ENCODE assay signal across 8 mouse cellular contexts in the genomic region with DNA sequence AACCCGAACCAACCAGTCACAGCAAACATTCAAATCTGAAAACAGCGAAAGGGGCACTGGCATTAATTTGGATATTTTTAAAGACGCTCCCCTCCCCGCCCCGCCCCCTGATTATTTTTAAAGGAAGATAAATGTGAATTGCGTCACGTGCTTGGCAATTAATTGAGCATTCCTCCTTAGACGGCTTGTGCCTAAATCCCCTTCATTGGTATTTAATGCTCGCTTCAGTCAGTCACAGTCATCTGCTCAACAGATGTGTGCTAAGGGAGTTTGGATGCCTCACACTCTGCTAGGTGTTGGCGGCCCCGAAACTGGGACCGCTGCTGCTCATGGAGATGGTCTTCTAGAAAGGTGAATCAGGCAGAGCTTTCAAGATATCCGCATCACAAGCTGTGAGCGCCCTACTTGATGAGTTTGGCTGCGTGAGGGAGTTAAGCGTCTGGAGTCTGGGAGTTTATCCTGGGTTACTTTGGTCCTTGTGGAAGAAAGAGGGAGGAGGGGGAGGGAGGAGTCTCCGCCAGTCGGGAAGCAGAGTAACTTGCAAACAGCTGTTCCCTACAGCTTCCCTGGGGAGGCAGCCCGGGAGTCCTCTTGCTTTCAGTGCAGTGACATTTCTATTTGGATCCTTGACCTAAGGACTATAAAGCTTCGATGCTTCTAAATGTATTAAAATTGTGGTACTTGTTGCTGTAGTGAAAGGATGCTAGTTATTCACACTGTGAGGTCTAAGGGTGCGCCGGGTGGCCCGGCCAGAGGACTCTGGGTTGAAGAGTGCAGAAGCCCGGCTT. TPM values are rescaled to one million over a fixed set of nuclear protein-coding genes. Genes with fewer than 3 reads are reported as not detected.
DNase-seq lines count a peak whose midpoint lies in the region; ATAC-seq and TF ChIP-seq lines count a peak whose summit lies in the region.

No protein-coding gene starts in this region.

- H3K36me3 ChIP-seq in kidney, adult 2 months (ENCODE audit: control insufficient read depth, insufficient read depth, low read length): no peaks in the 10 kb centered on the region
- H3K36me3 ChIP-seq in embryonic facial prominence, embryonic 11.5 days (replicated peaks; ENCODE audit: control insufficient read depth, insufficient read depth, low read depth, low read length): no peaks in the 10 kb centered on the region
- H3K36me3 ChIP-seq in liver, embryonic 12.5 days: no peaks in the 10 kb centered on the region

- H3K4me2 ChIP-seq in embryonic facial prominence, embryonic 11.5 days (ENCODE audit: low read depth, low read length): peak overlapping the region; percentile 32
- peak overlapping the region; percentile 61 for H3K4me2 ChIP-seq in liver, embryonic 12.5 days

- no peak for TF ChIP-seq CTCF in kidney, adult 2 months (conservative IDR thresholded peaks at IDR 0.05; ENCODE audit: insufficient read depth, insufficient read length, low read depth, low read length)

- TF ChIP-seq POLR2A in kidney, adult 2 months (IDR thresholded peaks at IDR 0.05; ENCODE audit: low read depth, low read length): no peak

- peak; percentile 80 for DNase-seq in kidney, adult 2 months
- DNase-seq in kidney, adult 9 months: no peak
- DNase-seq in embryonic facial prominence, embryonic 11.5 days (ENCODE audit: low spot score): peak; percentile 76
- DNase-seq in heart, postnatal 4 days: peak; percentile 60
- DNase-seq in spleen, postnatal 4 days (ENCODE audit: low spot score in 2 of 2): no peak
- no peak for DNase-seq in right cerebral cortex, postnatal 14 days
- DNase-seq in adrenal gland, adult (ENCODE audit: inconsistent age in 2 of 2, low spot score in 1 of 2): no peak

- no peaks in the 10 kb centered on the region for H3K27me3 ChIP-seq in kidney, adult 2 months (replicated peaks; ENCODE audit: control insufficient read depth, insufficient read depth, low read length)
- H3K27me3 ChIP-seq in embryonic facial prominence, embryonic 11.5 days (ENCODE audit: control insufficient read depth, insufficient read depth, low read length): no peaks in the 10 kb centered on the region
- peaks cover 25% of the 10 kb centered on the region for H3K27me3 ChIP-seq in liver, embryonic 12.5 days (replicated peaks)

- 40% methylated on average over 24 of the region's 24 CpGs for WGBS in kidney, adult 2 months
- WGBS in embryonic facial prominence, embryonic 11.5 days: 5% methylated on average over 24 of the region's 24 CpGs
- 24% methylated on average over 24 of the region's 24 CpGs for WGBS in liver, embryonic 12.5 days (ENCODE audit: insufficient replicate concordance)

- 0 out of 2 replicates have a peak, but pooled peaks have one; percentile 1 for ATAC-seq in embryonic facial prominence, embryonic 11.5 days (replicated peaks; ENCODE audit: insufficient number of reproducible peaks, low FRiP score, low TSS enrichment, low read depth)
- no peak for ATAC-seq in liver, embryonic 12.5 days

- H3K9ac ChIP-seq in embryonic facial prominence, embryonic 11.5 days (replicated peaks; ENCODE audit: low read length): 0 out of 2 replicates have a peak overlapping the region, but pooled peaks have one; percentile 2
- H3K9ac ChIP-seq in liver, embryonic 12.5 days: peak overlapping the region; percentile 17; the same call in 1 of the 2 replicates

- peak overlapping the region; percentile 27; the same call in 1 of the 2 replicates for H3K27ac ChIP-seq in kidney, adult 2 months (ENCODE audit: insufficient read depth, low read depth, low read length)
- H3K27ac ChIP-seq in embryonic facial prominence, embryonic 11.5 days (replicated peaks; ENCODE audit: low read depth, low read length): no peak overlapping the region; the same call in 1 of the 2 replicates
- no peak overlapping the region; the same call in 1 of the 2 replicates for H3K27ac ChIP-seq in liver, embryonic 12.5 days

- no peak overlapping the region for H3K4me3 ChIP-seq in kidney, adult 2 months (ENCODE audit: insufficient read depth, low read depth, low read length)
- 0 out of 2 replicates have a peak overlapping the region, but pooled peaks have one; percentile 6 for H3K4me3 ChIP-seq in embryonic facial prominence, embryonic 11.5 days (ENCODE audit: low read depth, low read length)
- H3K4me3 ChIP-seq in liver, embryonic 12.5 days: peak overlapping the region; percentile 32

- no peaks in the 10 kb centered on the region for H3K9me3 ChIP-seq in embryonic facial prominence, embryonic 11.5 days (replicated peaks; ENCODE audit: control insufficient read depth, low read length)
- no peaks in the 10 kb centered on the region for H3K9me3 ChIP-seq in liver, embryonic 12.5 days (replicated peaks)

- H3K4me1 ChIP-seq in kidney, adult 2 months (ENCODE audit: control insufficient read depth, insufficient read depth, low read length): peaks cover 51% of the 10 kb centered on the region
- peaks cover 2% of the 10 kb centered on the region for H3K4me1 ChIP-seq in embryonic facial prominence, embryonic 11.5 days (ENCODE audit: control insufficient read depth, insufficient read depth, low read length)
- peaks cover 41% of the 10 kb centered on the region for H3K4me1 ChIP-seq in liver, embryonic 12.5 days

RNA-seq across cellular contexts. Expression of gene Slc48a1, which starts 3.8 kb away (rescaled TPM):
- polyA plus RNA-seq in kidney, adult 2 months (2012; rRNA removed): 182 and 203 TPM in 2 replicates
- 18.9 and 22.8 TPM in 2 replicates for polyA plus RNA-seq in embryonic facial prominence, embryonic 11.5 days (2014; fragmentation: Nextera tagmentation; extraction: Ambion mirVana)
- 10 to 100 TPM; 58.7 to 59.2 TPM for total RNA-seq in heart, postnatal 4 days (2021)
- polyA plus RNA-seq in liver, embryonic 12.5 days (2016; fragmentation: Nextera tagmentation; extraction: Ambion mirVana): 83.8 and 88.7 TPM in 2 replicates

RNA-seq across cellular contexts. Expression of gene Rapgef3, which starts 14.4 kb away (rescaled TPM):
- polyA plus RNA-seq in kidney, adult 2 months (2012; rRNA removed): 136 and 184 TPM in 2 replicates
- 2.2 and 2.4 TPM in 2 replicates for polyA plus RNA-seq in embryonic facial prominence, embryonic 11.5 days (2014; fragmentation: Nextera tagmentation; extraction: Ambion mirVana)
- 10 to 100 TPM; 32.7 to 33.4 TPM for total RNA-seq in heart, postnatal 4 days (2021)
- 3.5 and 3.9 TPM in 2 replicates for polyA plus RNA-seq in liver, embryonic 12.5 days (2016; fragmentation: Nextera tagmentation; extraction: Ambion mirVana)

RNA-seq across cellular contexts. Expression of gene Endou, which starts 51.0 kb away (rescaled TPM):
- polyA plus RNA-seq in kidney, adult 2 months (2012; rRNA removed): 2.4 and 2.9 TPM in 2 replicates
- polyA plus RNA-seq in embryonic facial prominence, embryonic 11.5 days (2014; fragmentation: Nextera tagmentation; extraction: Ambion mirVana): not detected in 2 replicates
- 1 to 10 TPM; 3.5 to 4.6 TPM for total RNA-seq in heart, postnatal 4 days (2021)
- polyA plus RNA-seq in liver, embryonic 12.5 days (2016; fragmentation: Nextera tagmentation; extraction: Ambion mirVana): not detected in 2 replicates

Comparison
In these comparisons a context has a peak if more than half of its experiments do, and no peak if none do; other contexts are left out.
1. DNase-seq: peak in kidney, adult 2 months (single experiment), embryonic facial prominence, embryonic 11.5 days (single experiment) and heart, postnatal 4 days (single experiment); none in kidney, adult 9 months (single experiment), spleen, postnatal 4 days (0 of 2), right cerebral cortex, postnatal 14 days (single experiment) and adrenal gland, adult (0 of 2).
2. RNA of gene Rapgef3, which starts 14.4 kb away (polyA plus RNA-seq): 136 to 184 TPM in kidney, adult 2 months; 3.5 to 3.9 TPM in liver, embryonic 12.5 days and 2.2 to 2.4 TPM in embryonic facial prominence, embryonic 11.5 days; every median in the first group is over 10 times any median in the second.